Mouse (Mus musculus): ENCODE data around the gene Zmat5.

GRCm38 (mm10) chr11:4731781-4732180 lies 27.3 kb downstream of the Zmat5 start:
- TF ChIP-seq CTCF (IDR thresholded peaks at IDR 0.05; ENCODE audit: insufficient read depth, low read length) (no peak), POLR2A (IDR thresholded peaks at IDR 0.05; ENCODE audit: borderline replicate concordance, extremely low read depth, low read depth, low read length) (no peak)
